Mouse (Mus musculus): ENCODE measurements at regions not wholly inside any gene's neighbourhood (a gene's known extent, or its start where the extent isn't known, plus 50 kb on each side); places are given as distances from the start of the nearest gene placed in this dataset.

DNA sequence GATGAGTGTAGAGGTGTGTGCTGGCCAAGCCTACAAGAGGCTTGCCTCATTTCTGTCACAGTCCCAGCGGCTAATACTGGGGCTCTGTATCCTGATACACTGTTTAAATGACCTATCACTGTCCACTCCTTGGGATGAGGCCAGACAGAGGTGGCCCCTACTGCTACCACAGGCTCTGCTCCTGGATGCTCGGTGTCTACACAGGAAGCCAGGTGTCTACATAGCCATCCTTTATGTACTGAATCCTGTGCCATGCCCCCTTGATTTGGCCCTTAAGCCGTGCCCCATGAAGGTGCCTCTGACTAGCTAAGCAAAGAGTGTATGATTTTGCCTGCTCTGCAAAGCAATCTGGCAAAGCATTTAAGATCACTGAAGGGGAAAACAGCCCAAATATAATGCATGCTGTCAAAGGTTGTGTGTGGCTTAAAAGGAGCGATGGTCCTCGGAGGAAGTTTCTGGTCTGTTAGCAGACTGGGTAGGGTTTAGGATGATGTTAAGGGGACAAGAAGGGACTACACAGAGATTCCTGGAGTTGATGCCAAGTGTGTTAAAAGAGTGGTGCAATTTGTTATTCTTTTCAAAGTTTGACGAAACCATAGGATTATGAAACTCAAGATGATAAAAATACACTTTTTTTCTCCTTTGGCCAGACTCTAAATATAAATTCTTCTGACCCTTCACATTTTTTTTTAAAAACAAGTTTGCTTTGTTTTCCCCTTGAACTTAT lies 104.2 kb downstream of the E030025P04Rik start:
- in situ Hi-C loops (cut with MboI; ENCODE audit: unreplicated experiment in 2 of 2): no loop called here

DNA sequence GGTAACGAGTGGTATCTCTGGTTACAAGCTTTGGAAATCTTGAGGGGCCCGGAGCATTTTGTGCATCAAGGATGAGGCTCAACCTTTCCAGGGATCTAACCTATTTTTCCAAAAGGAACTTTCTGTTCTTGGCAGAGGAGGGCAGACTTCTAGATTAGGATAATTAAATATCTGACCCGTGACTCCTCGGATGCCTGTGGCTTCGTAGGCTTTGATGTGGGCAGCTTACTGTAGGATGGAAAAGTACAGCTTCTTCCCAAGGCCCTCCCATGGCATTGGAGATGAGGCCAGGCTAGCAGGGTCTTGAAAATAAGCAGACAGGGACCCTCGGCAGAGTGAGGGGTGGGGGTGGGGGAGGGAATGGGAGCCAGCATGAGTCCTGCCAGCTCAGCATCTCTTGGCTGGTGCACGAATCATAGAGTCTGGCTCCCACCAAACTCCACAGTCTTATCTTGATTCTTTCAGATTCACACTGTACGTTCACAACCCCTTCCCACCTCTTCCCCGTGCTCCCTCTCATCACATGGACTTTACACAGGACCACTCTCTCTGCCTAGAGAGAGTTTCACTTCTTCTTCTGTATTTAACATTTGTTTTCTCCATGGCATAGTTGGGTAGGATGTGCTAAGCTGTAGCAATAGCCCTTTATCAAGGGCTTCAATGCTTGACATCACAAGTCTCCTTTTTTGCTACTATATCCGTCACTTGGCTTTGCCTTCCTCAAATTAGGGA lies 104.9 kb downstream of the E030025P04Rik start:
- in situ Hi-C loops (cut with MboI; ENCODE audit: unreplicated experiment in 2 of 2): no loop called here

GRCm38 (mm10) chr11:109038136-109038535 lies 106.0 kb downstream of the E030025P04Rik start:
- in situ Hi-C loops (cut with MboI; ENCODE audit: unreplicated experiment in 2 of 2): no loop called here

GRCm38 (mm10) chr11:109034596-109034995 lies 109.6 kb downstream of the E030025P04Rik start:
- in situ Hi-C loops (cut with MboI; ENCODE audit: unreplicated experiment in 2 of 2): no loop called here

DNA sequence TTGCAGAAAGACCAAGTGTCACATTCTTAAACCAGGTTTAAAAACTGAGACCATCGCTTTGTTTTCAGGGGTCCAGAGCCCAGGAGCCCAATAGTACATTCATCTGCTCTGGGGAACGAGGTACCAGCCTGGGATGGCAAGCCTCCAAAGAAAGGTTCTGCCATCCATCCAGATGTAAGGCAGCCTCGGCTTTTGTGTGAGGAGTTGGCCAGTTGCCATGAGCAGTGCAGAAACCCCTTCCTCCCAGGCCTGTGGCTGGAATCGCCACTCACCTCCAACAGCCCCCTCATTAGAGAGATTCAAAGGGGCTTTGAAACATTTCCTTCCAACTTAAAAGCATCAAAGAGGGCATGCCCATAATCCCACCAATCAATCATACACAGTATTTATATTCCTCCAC lies 110.1 kb downstream of the E030025P04Rik start:
- in situ Hi-C loops (cut with MboI; ENCODE audit: unreplicated experiment in 2 of 2): no loop called here

- in situ Hi-C loops (cut with MboI; ENCODE audit: unreplicated experiment in 2 of 2): no loop called here
These were observed 111.4 kb downstream of the E030025P04Rik start for GRCm38 (mm10) chr11:109032729-109033128.

- in situ Hi-C loops (cut with MboI; ENCODE audit: unreplicated experiment in 2 of 2): no loop called here
These were observed 110.3 kb downstream of the Axin2 start for GRCm38 (mm10) chr11:109030486-109030885.

DNA sequence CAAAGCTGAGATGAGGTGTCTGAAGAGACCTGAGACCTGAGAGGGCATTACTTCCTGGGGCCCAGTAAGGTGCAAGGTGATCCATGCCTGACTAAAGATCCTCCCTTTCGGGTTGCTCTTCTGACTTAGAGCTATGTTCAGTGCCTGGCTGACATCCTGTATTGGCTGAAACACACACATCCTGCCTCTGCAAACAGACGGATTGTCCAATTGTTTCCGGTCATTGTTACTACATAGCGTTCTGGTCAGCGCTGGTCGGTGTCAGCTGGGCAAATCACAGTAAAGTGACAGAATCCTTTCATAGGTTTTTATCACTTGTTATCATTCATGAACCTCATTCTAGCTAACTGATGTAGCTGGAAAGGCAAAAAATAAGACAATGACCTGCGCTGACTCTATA lies 109.7 kb downstream of the Axin2 start:
- in situ Hi-C loops (cut with MboI; ENCODE audit: unreplicated experiment in 2 of 2): loop anchor here (5.0 to 10.0 kb wide), 2 partner anchors 573 to 575 kb away; no protein-coding TSS in a partner anchor

DNA sequence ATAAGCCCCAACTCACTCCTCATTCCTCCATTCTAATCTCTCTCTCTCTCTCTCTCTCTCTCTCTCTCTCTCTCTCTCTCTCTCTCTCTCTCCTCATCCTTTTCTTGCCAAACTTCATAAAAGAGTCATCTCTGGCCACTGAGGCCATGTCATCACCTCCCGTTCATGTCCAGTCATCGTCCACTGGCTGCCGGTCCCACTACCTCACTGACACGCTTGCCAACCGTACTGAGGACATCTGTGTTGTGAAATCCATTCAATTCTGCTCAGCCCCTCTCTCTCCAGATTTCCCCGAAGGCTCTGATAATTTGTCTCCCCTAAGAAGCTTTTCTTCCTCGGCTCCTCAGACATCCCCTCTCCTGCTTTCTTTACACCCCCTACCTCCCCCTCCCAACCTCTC lies 94.7 kb downstream of the Axin2 start:
- in situ Hi-C loops (cut with MboI; ENCODE audit: unreplicated experiment in 2 of 2): no loop called here

- in situ Hi-C loops (cut with MboI; ENCODE audit: unreplicated experiment in 2 of 2): no loop called here
These were observed 91.0 kb downstream of the Axin2 start for GRCm38 (mm10) chr11:109011161-109011560.

DNA sequence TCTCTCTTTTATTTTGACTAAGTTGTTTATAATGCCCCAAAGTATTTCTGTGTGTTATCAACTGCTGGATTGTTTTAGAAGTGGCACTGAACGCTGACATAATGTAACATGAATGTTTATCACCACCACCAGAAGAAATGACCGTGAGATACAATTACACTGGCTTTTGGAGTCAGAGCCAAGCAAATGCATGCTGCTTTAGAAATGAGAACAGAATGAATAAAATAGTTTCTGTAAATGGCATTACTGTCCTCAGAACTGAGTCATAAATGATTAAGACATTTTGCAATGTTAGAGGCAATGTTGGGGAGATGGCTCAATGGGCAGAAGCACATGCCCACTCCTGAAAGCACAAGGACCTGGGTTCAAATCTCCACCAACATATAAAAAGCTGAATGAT lies 88.7 kb downstream of the Axin2 start:
- in situ Hi-C loops (cut with MboI; ENCODE audit: unreplicated experiment in 2 of 2): no loop called here

DNA sequence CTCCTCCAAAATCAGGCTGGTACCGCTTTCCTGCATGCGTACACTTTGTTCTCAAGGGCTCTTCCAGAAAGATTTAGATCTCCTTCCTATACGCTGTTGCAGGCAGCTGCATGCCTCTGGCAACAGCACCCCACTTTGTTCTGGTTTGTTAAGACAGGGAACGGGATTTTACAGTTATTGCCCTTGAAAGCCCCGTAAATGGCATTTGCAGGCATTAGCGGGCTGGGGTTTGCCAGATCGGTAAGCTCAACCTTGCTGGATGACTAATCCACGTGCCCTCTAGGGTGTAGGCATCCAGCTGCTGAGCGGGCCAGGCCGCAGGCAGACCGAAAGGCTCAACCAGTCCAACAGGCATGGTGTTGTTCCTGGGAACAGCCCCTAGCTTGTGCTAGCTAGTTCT lies 85.5 kb downstream of the Axin2 start:
- in situ Hi-C loops (cut with MboI; ENCODE audit: unreplicated experiment in 2 of 2): no loop called here
